Mouse (Mus musculus) heart, postnatal 0 days (tissue): ENCODE measurements at regions not wholly inside any gene's neighbourhood (a gene's known extent, or its start where the extent isn't known, plus 50 kb on each side); places are given as distances from the start of the nearest gene placed in this dataset.

Experiments
- ATAC-seq: fragments of 200-750 bp; cut with Nextera tagmentation; 2 replicates; pipeline ENCODE4 v1.8.0; 2017; ENCODE audit warnings: low read depth, moderate number of reproducible peaks, moderate library complexity; ENCODE audit not compliant: insufficient read depth
- DNase-seq: peaks from one replicate; pipeline ENCODE4 v3.0.0-alpha.2; 2016; ENCODE audit warnings: low spot score
- H3K27ac ChIP-seq: fragments of 300-500 bp; sonication (generic); 2 replicates; pipeline ENCODE4 v1.5.1; 2014; ENCODE audit warnings: low read depth, mild to moderate bottlenecking
- H3K27me3 ChIP-seq: fragments of 300-500 bp; sonication (generic); 2 replicates; pipeline ENCODE4 v1.6.1; 2014; ENCODE audit warnings: low read length, mixed read lengths; ENCODE audit not compliant: control insufficient read depth, insufficient read depth
- H3K36me3 ChIP-seq: fragments of 300-500 bp; sonication (generic); replicated peaks from 2 replicates; pipeline ENCODE4 v1.6.1; 2014; ENCODE audit warnings: low read length, mixed read lengths; ENCODE audit not compliant: control insufficient read depth, insufficient read depth
- H3K4me1 ChIP-seq: fragments of 300-500 bp; sonication (generic); 2 replicates; pipeline ENCODE4 v1.6.1; 2014; ENCODE audit warnings: antibody characterized with exemption; ENCODE audit not compliant: control insufficient read depth, insufficient read depth
- H3K4me2 ChIP-seq: fragments of 300-500 bp; sonication (generic); 2 replicates; pipeline ENCODE4 v1.6.1; 2014; ENCODE audit warnings: low read depth, mild to moderate bottlenecking, low read length, moderate library complexity
- H3K4me3 ChIP-seq: fragments of 300-500 bp; sonication (generic); 2 replicates; pipeline ENCODE4 v1.5.1; 2014; ENCODE audit warnings: low read depth, low read length
- H3K9ac ChIP-seq: fragments of 300-500 bp; sonication (generic); replicated peaks from 2 replicates; pipeline ENCODE4 v1.6.1; 2014; ENCODE audit warnings: low read depth, low read length, mixed read lengths
- H3K9me3 ChIP-seq: fragments of 300-500 bp; sonication (generic); replicated peaks from 2 replicates; pipeline ENCODE4 v1.6.1; 2016; ENCODE audit warnings: low read length; ENCODE audit not compliant: control insufficient read depth
- CTCF ChIP-seq: IDR thresholded peaks from 2 replicates; pipeline ENCODE4 v1.5.1; 2016; ENCODE audit warnings: antibody characterized with exemption, control low read depth, low read depth
- EP300 ChIP-seq: IDR thresholded peaks from 2 replicates; pipeline ENCODE4 v1.6.1; 2016; ENCODE audit warnings: antibody characterized with exemption, low read depth
- WGBS: fragments of 180-500 bp; shearing (Covaris S2); extraction: QIAGEN DNeasy Blood & Tissue Kit; methylation state at CpG from one replicate; pipeline ENCODE4 v1.1.7; 2014; 5-methylcytosine and 5-hydroxymethylcytosine counted together

DNA sequence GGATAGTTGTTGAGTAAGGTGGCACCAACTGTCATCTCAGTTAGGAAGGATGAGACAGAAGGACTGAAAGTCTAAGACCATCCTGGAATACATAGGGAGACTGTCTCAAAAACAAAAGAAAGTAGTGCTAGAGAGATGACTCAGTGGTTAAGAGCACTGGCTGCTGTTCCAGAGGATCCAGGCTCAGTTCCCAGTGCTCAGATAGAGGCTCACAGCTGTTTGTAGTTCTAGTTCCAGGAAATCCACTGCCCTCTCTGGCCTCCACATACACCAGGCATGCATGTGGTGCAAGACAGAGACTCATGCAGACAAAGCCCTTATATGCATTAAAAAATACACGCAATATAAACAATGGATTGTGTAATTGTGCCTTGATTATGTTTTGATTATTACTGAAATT, 229.9 kb upstream of the Tgfbr2 start:
- no peak overlapping the region for H3K4me3 ChIP-seq
- 86% methylated on average over 1 of the region's 1 CpGs for WGBS
- ATAC-seq (no peak), DNase-seq (no peak)
- no peaks in the 10 kb centered on the region for H3K36me3 ChIP-seq
- H3K4me1 ChIP-seq, result no peaks in the 10 kb centered on the region
- H3K9ac ChIP-seq, result no peak overlapping the region
- TF ChIP-seq CTCF (no peak), EP300 (no peak)
- H3K9me3 ChIP-seq, result no peaks in the 10 kb centered on the region
- no peak overlapping the region for H3K27ac ChIP-seq
- no peaks in the 10 kb centered on the region for H3K27me3 ChIP-seq
- H3K4me2 ChIP-seq, result no peak overlapping the region

DNA sequence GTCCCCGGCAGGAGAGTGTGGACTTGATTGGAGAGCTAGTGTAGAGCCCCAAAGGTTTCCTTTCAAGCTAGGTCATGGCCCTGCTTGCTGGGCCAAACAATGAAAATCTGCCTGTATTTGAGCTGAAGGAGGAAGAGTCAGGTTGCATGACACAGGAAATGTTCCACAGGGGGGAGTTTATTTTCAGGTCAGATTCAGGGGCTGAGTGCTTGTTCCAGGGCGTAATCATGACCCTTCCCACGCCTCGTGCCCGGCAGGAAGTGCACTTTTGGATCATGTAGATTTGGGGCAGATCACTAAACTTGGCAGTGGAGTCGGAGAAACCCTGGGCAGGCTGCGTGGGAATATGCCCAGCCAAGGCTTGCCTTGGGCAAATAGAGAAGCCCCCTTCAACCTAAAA, 226.7 kb upstream of the Tgfbr2 start:
- DNase-seq, result no peak
- Histone ChIP-seq H3K27me3 (no peaks in the 10 kb centered on the region), H3K4me1 (no peaks in the 10 kb centered on the region), H3K4me2 (no peak overlapping the region), H3K9ac (no peak overlapping the region), H3K4me3 (no peak overlapping the region), H3K27ac (no peak overlapping the region), H3K9me3 (no peaks in the 10 kb centered on the region), H3K36me3 (no peaks in the 10 kb centered on the region)
- 66% methylated on average over 7 of the region's 7 CpGs for WGBS
- TF ChIP-seq CTCF, result no peak
- TF ChIP-seq EP300, result no peak
- no peak for ATAC-seq

DNA sequence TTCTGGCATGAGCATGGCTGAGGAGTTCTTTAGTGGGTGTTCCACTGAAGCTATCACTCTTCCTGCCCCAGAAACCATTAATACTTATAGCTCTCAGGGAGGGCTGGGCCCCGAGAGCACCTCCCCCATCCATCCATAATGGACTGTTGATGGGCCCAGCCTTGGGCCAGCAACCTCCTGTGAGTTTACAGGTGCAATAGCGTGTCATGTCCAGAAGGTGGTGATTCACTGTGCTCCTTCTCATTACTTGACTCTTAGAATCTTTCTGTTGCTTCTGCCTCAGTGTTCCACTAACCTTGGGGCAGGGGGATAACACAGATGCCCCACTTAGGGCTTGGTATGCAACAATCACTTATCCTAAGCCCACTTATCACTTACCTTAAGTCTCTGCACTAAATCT, 225.1 kb upstream of the Tgfbr2 start:
- H3K27ac ChIP-seq, result no peak overlapping the region
- no peaks in the 10 kb centered on the region for H3K36me3 ChIP-seq
- no peak overlapping the region for H3K9ac ChIP-seq
- H3K9me3 ChIP-seq, result no peaks in the 10 kb centered on the region
- DNase-seq, result no peak
- TF ChIP-seq CTCF (no peak), EP300 (no peak)
- H3K4me1 ChIP-seq, result no peaks in the 10 kb centered on the region
- H3K4me2 ChIP-seq, result no peak overlapping the region
- no peaks in the 10 kb centered on the region for H3K27me3 ChIP-seq
- no peak overlapping the region for H3K4me3 ChIP-seq
- 54% methylated on average over 2 of the region's 2 CpGs for WGBS
- no peak for ATAC-seq

GRCm38 (mm10) chr9:116399296-116399695, 224.1 kb upstream of the Tgfbr2 start:
- no peak overlapping the region for H3K27ac ChIP-seq
- no peak overlapping the region for H3K9ac ChIP-seq
- no peaks in the 10 kb centered on the region for H3K4me1 ChIP-seq
- H3K4me2 ChIP-seq, result no peak overlapping the region
- WGBS, result 79% methylated on average over 1 of the region's 1 CpGs
- no peaks in the 10 kb centered on the region for H3K36me3 ChIP-seq
- no peak for TF ChIP-seq CTCF
- TF ChIP-seq EP300, result no peak
- H3K27me3 ChIP-seq, result no peaks in the 10 kb centered on the region
- DNase-seq (no peak), ATAC-seq (no peak)
- no peaks in the 10 kb centered on the region for H3K9me3 ChIP-seq
- no peak overlapping the region for H3K4me3 ChIP-seq

DNA sequence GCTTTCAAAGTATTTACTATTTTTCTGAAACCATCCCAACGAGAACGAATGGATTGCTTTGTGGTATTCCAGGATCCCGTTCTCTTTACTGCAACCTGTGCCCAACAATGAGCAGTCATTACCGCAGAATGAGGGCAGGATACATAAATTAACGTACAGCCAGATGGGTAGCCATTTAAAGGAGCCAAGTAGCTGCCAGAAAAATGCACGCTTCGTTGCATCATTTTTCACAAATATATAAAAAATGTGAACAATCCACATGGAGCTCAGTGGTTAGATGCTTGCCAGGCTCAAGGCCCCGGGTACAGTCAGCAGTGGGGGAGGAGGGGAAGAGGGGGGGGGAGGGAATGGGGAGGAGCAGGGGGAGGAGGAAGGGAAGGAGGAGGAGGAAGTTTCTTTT, 217.1 kb upstream of the Tgfbr2 start:
- DNase-seq (no peak), ATAC-seq (no peak)
- Histone ChIP-seq H3K4me3 (no peak overlapping the region), H3K4me2 (no peak overlapping the region), H3K9ac (no peak overlapping the region), H3K9me3 (no peaks in the 10 kb centered on the region), H3K4me1 (no peaks in the 10 kb centered on the region), H3K27me3 (no peaks in the 10 kb centered on the region), H3K36me3 (no peaks in the 10 kb centered on the region), H3K27ac (no peak overlapping the region)
- TF ChIP-seq EP300, result no peak
- 79% methylated on average over 8 of the region's 8 CpGs for WGBS

DNA sequence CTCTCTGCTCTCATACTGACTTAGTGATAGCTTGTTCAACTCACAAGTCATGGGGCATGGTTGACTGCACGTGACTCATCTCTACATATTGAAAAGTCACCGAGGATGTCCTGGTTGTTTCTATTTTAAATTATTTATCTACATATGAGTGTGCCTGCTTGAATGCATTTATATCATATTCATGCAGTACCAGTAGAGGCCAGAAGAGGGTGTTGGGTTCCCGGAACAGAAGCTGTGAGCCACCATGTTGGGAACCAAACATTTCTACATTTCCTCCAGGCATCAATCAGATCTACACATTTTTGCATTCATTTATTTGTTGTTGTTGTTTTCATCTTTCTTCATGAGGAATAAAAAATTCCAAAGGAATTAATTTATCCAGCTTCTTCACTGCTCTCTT, 214.6 kb upstream of the Tgfbr2 start:
- 52% methylated on average over 3 of the region's 3 CpGs for WGBS
- TF ChIP-seq EP300, result no peak
- peak; percentile 22; the same call in 1 of the 2 replicates for TF ChIP-seq CTCF
- Histone ChIP-seq H3K9me3 (no peaks in the 10 kb centered on the region), H3K4me1 (no peaks in the 10 kb centered on the region), H3K4me2 (no peak overlapping the region), H3K4me3 (no peak overlapping the region), H3K27ac (no peak overlapping the region), H3K36me3 (no peaks in the 10 kb centered on the region), H3K27me3 (no peaks in the 10 kb centered on the region), H3K9ac (no peak overlapping the region)
- no peak for DNase-seq
- no peak for ATAC-seq
